Mouse (Mus musculus): Measurements from ENCODE around the gene Clspn. TPM values are rescaled to one million over a fixed set of nuclear protein-coding genes. Genes with fewer than 3 reads are reported as not detected.

Clspn gene
- polyA plus RNA-seq, 1 experiment from 2014 or later = 8.3 TPM

DNA sequence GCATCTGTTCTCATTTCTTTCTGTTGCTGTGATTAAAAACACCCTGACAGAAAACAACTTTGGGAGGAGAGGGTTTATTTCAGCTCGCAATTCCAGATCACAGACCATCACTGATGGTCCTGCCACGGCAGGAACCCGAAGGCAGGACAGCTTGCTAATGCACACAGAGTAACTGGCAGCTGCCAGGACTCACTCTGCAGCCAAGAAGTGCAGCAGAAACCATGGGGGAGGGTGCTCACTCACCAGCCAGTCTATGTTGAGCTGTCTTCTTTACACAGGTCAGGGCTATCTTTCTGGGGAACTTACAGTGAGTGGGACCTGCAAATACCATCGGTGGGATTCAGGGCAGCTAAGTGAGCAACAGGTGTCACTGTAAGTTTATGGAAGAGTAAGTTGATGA, 80.7 kb downstream of the Clspn start:
- no peak for ATAC-seq
- H3K4me3 ChIP-seq (ENCODE audit: low read depth, low read length) = no peak overlapping the region
- WGBS = 71% methylated on average over 4 of the region's 4 CpGs
- no peak for TF ChIP-seq CTCF (IDR thresholded peaks at IDR 0.05; ENCODE audit: low read depth)
- 0 out of 2 replicates have a peak, but pooled peaks cover 3% of the 10 kb centered on the region for H3K27me3 ChIP-seq (replicated peaks; ENCODE audit: control insufficient read depth, insufficient read depth, low read length)
- H3K9ac ChIP-seq (ENCODE audit: low read depth, low read length) = no peak overlapping the region
- H3K27ac ChIP-seq (ENCODE audit: low read depth, low read length) = no peak overlapping the region
- no peak overlapping the region for H3K4me2 ChIP-seq (replicated peaks; ENCODE audit: low read depth)
- no peaks in the 10 kb centered on the region for H3K9me3 ChIP-seq (ENCODE audit: control insufficient read depth)
- no peaks in the 10 kb centered on the region for H3K36me3 ChIP-seq (ENCODE audit: control insufficient read depth, insufficient read depth)
- no peaks in the 10 kb centered on the region for H3K4me1 ChIP-seq (replicated peaks; ENCODE audit: control insufficient read depth, insufficient read depth, low read length)

DNA sequence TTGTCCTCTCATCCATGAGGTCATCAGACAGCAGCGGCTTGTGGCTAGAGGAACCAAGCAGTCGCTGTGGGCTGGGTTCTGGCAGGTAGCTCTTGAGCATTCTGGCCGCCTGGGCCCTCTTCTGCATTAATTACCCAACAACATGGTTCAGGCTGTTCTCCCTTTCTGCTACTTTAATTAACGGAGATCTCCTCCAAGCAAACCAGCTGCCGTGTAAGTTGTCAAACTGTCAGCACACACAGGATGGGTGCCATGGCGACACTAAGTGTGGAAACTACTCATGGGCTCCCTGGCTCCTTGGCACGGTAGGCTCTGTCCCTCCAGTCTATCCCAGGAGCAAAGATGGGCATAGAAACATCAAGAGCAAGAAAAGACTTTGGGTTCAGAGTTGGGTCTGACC, 82.6 kb downstream of the Clspn start:
- no peaks in the 10 kb centered on the region for H3K4me1 ChIP-seq (replicated peaks; ENCODE audit: control insufficient read depth, insufficient read depth, low read length)
- no peak overlapping the region for H3K4me3 ChIP-seq (ENCODE audit: low read depth, low read length)
- no peak overlapping the region for H3K4me2 ChIP-seq (replicated peaks; ENCODE audit: low read depth)
- no peak overlapping the region for H3K9ac ChIP-seq (ENCODE audit: low read depth, low read length)
- no peak for TF ChIP-seq CTCF (IDR thresholded peaks at IDR 0.05; ENCODE audit: low read depth)
- no peak for ATAC-seq
- H3K27me3 ChIP-seq (replicated peaks; ENCODE audit: control insufficient read depth, insufficient read depth, low read length) = 0 out of 2 replicates have a peak, but pooled peaks cover 3% of the 10 kb centered on the region
- 64% methylated on average over 7 of the region's 7 CpGs for WGBS
- H3K36me3 ChIP-seq (ENCODE audit: control insufficient read depth, insufficient read depth) = no peaks in the 10 kb centered on the region
- H3K9me3 ChIP-seq (ENCODE audit: control insufficient read depth) = no peaks in the 10 kb centered on the region
- no peak overlapping the region for H3K27ac ChIP-seq (ENCODE audit: low read depth, low read length)

DNA sequence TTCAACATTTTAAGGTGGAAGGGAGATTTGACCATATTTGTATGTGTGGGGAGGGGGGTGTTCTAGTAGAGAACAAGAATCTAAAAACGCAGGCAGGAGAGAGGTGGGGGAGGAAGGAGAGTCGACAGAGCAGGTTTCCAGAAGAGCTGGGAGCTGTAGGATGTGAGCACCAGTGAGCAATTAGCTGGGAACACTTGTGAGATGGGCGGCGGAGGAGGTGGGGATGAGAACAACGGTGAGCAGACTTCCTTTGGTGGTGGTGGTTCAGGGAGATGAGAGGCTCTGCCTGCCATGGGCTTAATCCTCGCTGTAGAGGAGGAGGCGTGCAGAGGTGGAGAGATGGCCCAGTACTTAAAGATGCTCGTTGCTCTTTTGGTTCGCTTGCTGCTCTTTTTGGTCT, 85.2 kb downstream of the Clspn start:
- no peak overlapping the region for H3K27ac ChIP-seq (ENCODE audit: low read depth, low read length)
- no peak overlapping the region for H3K9ac ChIP-seq (ENCODE audit: low read depth, low read length)
- H3K27me3 ChIP-seq (replicated peaks; ENCODE audit: control insufficient read depth, insufficient read depth, low read length) = no peaks in the 10 kb centered on the region
- no peak overlapping the region for H3K4me2 ChIP-seq (replicated peaks; ENCODE audit: low read depth)
- no peaks in the 10 kb centered on the region for H3K36me3 ChIP-seq (ENCODE audit: control insufficient read depth, insufficient read depth)
- no peak for TF ChIP-seq CTCF (IDR thresholded peaks at IDR 0.05; ENCODE audit: low read depth)
- ATAC-seq = no peak
- H3K4me3 ChIP-seq (ENCODE audit: low read depth, low read length) = no peak overlapping the region
- H3K9me3 ChIP-seq (ENCODE audit: control insufficient read depth) = no peaks in the 10 kb centered on the region
- no peaks in the 10 kb centered on the region for H3K4me1 ChIP-seq (replicated peaks; ENCODE audit: control insufficient read depth, insufficient read depth, low read length)
- WGBS = 46% methylated on average over 9 of the region's 9 CpGs

Small RNA genes within 50 kb of the gene (microRNA-seq; reads per million reads assigned to microRNA genes)
- not detected for gene Mir7119

Other genes starting within 250 kb of the Clspn start
- 41.7 and 43.0 TPM in 2 replicates for gene Adprhl2, start 235.2 kb upstream of the Clspn start, polyA plus RNA-seq (2015; fragmentation: Nextera tagmentation; extraction: Ambion mirVana)
- 1.6 and 2.1 TPM in 2 replicates for gene Tekt2, start 231.2 kb upstream of the Clspn start, polyA plus RNA-seq (2015; fragmentation: Nextera tagmentation; extraction: Ambion mirVana)
- gene Ago3, start 127.4 kb upstream of the Clspn start, polyA plus RNA-seq (2015; fragmentation: Nextera tagmentation; extraction: Ambion mirVana) = 9.3 and 10.5 TPM in 2 replicates
- 2.7 and 3.2 TPM in 2 replicates for gene Ago1, start 88.4 kb upstream of the Clspn start, polyA plus RNA-seq (2015; fragmentation: Nextera tagmentation; extraction: Ambion mirVana)
- 0.90 and 1.1 TPM in 2 replicates for gene Ago4, start 23.5 kb upstream of the Clspn start, polyA plus RNA-seq (2015; fragmentation: Nextera tagmentation; extraction: Ambion mirVana)
- 1.2 and 1.4 TPM in 2 replicates for gene 5730409E04Rik, start 52.9 kb downstream of the Clspn start, polyA plus RNA-seq (2015; fragmentation: Nextera tagmentation; extraction: Ambion mirVana)
- gene Psmb2, start 120.7 kb downstream of the Clspn start, polyA plus RNA-seq (2015; fragmentation: Nextera tagmentation; extraction: Ambion mirVana) = 358 and 381 TPM in 2 replicates
- not detected in 2 replicates for gene Tfap2e, start 179.3 kb downstream of the Clspn start, polyA plus RNA-seq (2015; fragmentation: Nextera tagmentation; extraction: Ambion mirVana)
- 13.5 and 14.0 TPM in 2 replicates for gene Ncdn, start 196.5 kb downstream of the Clspn start, polyA plus RNA-seq (2015; fragmentation: Nextera tagmentation; extraction: Ambion mirVana)
- 68.7 and 77.6 TPM in 2 replicates for gene AU040320, start 196.6 kb downstream of the Clspn start, polyA plus RNA-seq (2015; fragmentation: Nextera tagmentation; extraction: Ambion mirVana)

All from intestine, postnatal 0 days (tissue).